Mouse (Mus musculus): ENCODE data around the gene Specc1l. TPM values are rescaled to one million over a fixed set of nuclear protein-coding genes. Genes with fewer than 3 reads are reported as not detected.
"Not testable (repeated sequence)": the region's sequence is repeated elsewhere in the genome, so short reads cannot be mapped to it uniquely, and the experiment has no call there.

Gene Specc1l
- polyA plus RNA-seq, 1 experiment from 2014 or later = 32.7 TPM

DNA sequence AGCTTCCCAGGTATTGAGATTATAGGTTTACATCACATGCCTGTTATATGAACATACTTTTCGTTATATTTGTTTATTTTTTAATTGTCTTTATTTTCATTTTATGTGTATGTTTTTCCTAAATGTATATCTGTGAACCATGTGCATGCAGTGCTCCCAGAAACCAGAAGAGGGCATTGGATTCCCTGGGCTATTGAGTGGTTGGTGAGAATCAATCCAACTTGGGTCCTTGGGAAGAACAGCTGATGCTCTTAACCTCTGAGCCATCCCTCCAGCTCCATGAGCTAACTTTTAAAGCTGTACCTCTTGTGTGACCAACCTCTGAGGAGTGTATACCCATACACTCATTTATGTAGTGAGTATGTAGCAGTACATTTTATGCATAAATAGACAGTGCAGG lies 65.6 kb downstream of the Specc1l start:
- no peaks in the 10 kb centered on the region for H3K4me1 ChIP-seq (ENCODE audit: control insufficient read depth, insufficient read depth, low read length)
- 80% methylated on average over 1 of the region's 1 CpGs for WGBS

DNA sequence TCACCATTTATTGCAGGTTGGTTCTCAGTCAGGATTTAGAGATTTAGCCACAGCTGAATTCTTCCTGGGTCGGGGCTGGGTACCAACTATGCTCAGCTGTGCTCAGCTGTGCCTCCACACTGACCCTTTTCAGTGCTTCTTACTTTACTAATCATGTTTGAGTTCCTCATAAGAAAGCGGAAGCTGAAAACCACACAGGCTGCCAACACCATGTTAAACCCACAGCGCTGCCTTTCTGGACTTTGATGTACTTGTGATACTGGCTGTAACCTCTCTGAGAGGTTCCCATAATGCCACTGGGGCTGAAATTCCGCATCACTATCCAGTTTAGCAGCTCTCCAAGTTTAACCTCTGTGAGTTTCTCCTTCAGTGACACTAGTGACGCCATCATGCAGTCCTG lies 70.8 kb downstream of the Specc1l start:
- Histone ChIP-seq H3K4me2 (replicated peaks; ENCODE audit: low read depth, low read length) (no peak overlapping the region), H3K27ac (ENCODE audit: low read length) (no peak overlapping the region), H3K4me1 (ENCODE audit: control insufficient read depth, insufficient read depth, low read length) (no peaks in the 10 kb centered on the region), H3K9me3 (ENCODE audit: control insufficient read depth, low read depth, low read length) (no peaks in the 10 kb centered on the region), H3K4me3 (ENCODE audit: low read depth, low read length) (no peak overlapping the region), H3K27me3 (ENCODE audit: control insufficient read depth, insufficient read depth, low read length) (no peaks in the 10 kb centered on the region), H3K9ac (replicated peaks; ENCODE audit: low read depth, low read length) (no peak overlapping the region), H3K36me3 (ENCODE audit: control insufficient read depth, insufficient read depth, low read length) (peaks cover 18% of the 10 kb centered on the region; the same call in 1 of the 2 replicates)
- ATAC-seq (ENCODE audit: insufficient number of reproducible peaks, insufficient read depth, low FRiP score, low read depth) = no peak
- WGBS = 90% methylated on average over 5 of the region's 5 CpGs

More for the DNA sequence above, 65.6 kb downstream of the Specc1l start:
- Histone ChIP-seq H3K4me3 (ENCODE audit: low read depth, low read length) (no peak overlapping the region), H3K9ac (replicated peaks; ENCODE audit: low read depth, low read length) (no peak overlapping the region), H3K36me3 (ENCODE audit: control insufficient read depth, insufficient read depth, low read length) (peaks cover 32% of the 10 kb centered on the region), H3K9me3 (ENCODE audit: control insufficient read depth, low read depth, low read length) (no peaks in the 10 kb centered on the region), H3K27me3 (ENCODE audit: control insufficient read depth, insufficient read depth, low read length) (no peaks in the 10 kb centered on the region), H3K27ac (ENCODE audit: low read length) (no peak overlapping the region), H3K4me2 (replicated peaks; ENCODE audit: low read depth, low read length) (no peak overlapping the region)
- no peak for ATAC-seq (ENCODE audit: insufficient number of reproducible peaks, insufficient read depth, low FRiP score, low read depth)

GRCm38 (mm10) chr10:75283821-75284220 lies 71.9 kb downstream of the Specc1l start:
- Histone ChIP-seq H3K36me3 (ENCODE audit: control insufficient read depth, insufficient read depth, low read length) (peaks cover 16% of the 10 kb centered on the region; the same call in 1 of the 2 replicates), H3K4me3 (ENCODE audit: low read depth, low read length) (no peak overlapping the region), H3K9ac (replicated peaks; ENCODE audit: low read depth, low read length) (no peak overlapping the region), H3K4me1 (ENCODE audit: control insufficient read depth, insufficient read depth, low read length) (no peaks in the 10 kb centered on the region), H3K27ac (ENCODE audit: low read length) (no peak overlapping the region), H3K4me2 (replicated peaks; ENCODE audit: low read depth, low read length) (no peak overlapping the region), H3K9me3 (ENCODE audit: control insufficient read depth, low read depth, low read length) (no peaks in the 10 kb centered on the region), H3K27me3 (ENCODE audit: control insufficient read depth, insufficient read depth, low read length) (no peaks in the 10 kb centered on the region)
- no peak for ATAC-seq (ENCODE audit: insufficient number of reproducible peaks, insufficient read depth, low FRiP score, low read depth)
- WGBS = 95% methylated on average over 3 of the region's 3 CpGs

GRCm38 (mm10) chr10:75288579-75288978 lies 76.7 kb downstream of the Specc1l start:
- H3K9me3 ChIP-seq (ENCODE audit: control insufficient read depth, low read depth, low read length) = no peaks in the 10 kb centered on the region
- H3K27me3 ChIP-seq (ENCODE audit: control insufficient read depth, insufficient read depth, low read length) = no peaks in the 10 kb centered on the region
- no peaks in the 10 kb centered on the region for H3K4me1 ChIP-seq (ENCODE audit: control insufficient read depth, insufficient read depth, low read length)
- no peak overlapping the region for H3K4me3 ChIP-seq (ENCODE audit: low read depth, low read length)
- no peak overlapping the region for H3K4me2 ChIP-seq (replicated peaks; ENCODE audit: low read depth, low read length)
- ATAC-seq (ENCODE audit: insufficient number of reproducible peaks, insufficient read depth, low FRiP score, low read depth) = no peak
- 72% methylated on average over 7 of the region's 7 CpGs for WGBS
- H3K27ac ChIP-seq (ENCODE audit: low read length) = no peak overlapping the region
- H3K9ac ChIP-seq (replicated peaks; ENCODE audit: low read depth, low read length) = no peak overlapping the region
- H3K36me3 ChIP-seq (ENCODE audit: control insufficient read depth, insufficient read depth, low read length) = peaks cover 9% of the 10 kb centered on the region; the same call in 1 of the 2 replicates

DNA sequence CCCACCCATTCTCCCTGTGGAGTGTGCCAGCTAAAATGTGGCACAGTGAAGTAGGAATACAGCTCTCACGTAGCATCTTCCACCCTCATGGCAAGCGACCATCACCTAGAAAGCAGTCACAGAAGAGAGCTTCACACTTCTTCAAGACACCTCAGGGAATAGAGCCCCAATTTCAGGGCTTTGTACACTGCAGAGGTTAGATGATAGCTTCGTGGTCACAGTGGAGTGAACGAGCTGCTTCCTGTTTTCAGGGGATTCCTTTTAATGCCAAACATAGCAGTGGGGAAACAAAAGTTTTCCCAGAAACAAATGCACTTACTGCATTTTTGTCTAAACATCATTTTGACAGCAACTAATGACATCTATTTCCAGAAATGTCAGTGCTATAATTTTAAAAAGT lies 77.5 kb downstream of the Specc1l start:
- H3K36me3 ChIP-seq (ENCODE audit: control insufficient read depth, insufficient read depth, low read length) = peaks cover 10% of the 10 kb centered on the region; the same call in 1 of the 2 replicates
- no peaks in the 10 kb centered on the region for H3K27me3 ChIP-seq (ENCODE audit: control insufficient read depth, insufficient read depth, low read length)
- H3K9ac ChIP-seq (replicated peaks; ENCODE audit: low read depth, low read length) = no peak overlapping the region
- no peak overlapping the region for H3K4me3 ChIP-seq (ENCODE audit: low read depth, low read length)
- H3K9me3 ChIP-seq (ENCODE audit: control insufficient read depth, low read depth, low read length) = no peaks in the 10 kb centered on the region
- 75% methylated on average over 4 of the region's 4 CpGs for WGBS
- H3K4me2 ChIP-seq (replicated peaks; ENCODE audit: low read depth, low read length) = no peak overlapping the region
- H3K27ac ChIP-seq (ENCODE audit: low read length) = no peak overlapping the region
- ATAC-seq (ENCODE audit: insufficient number of reproducible peaks, insufficient read depth, low FRiP score, low read depth) = no peak
- H3K4me1 ChIP-seq (ENCODE audit: control insufficient read depth, insufficient read depth, low read length) = no peaks in the 10 kb centered on the region

DNA sequence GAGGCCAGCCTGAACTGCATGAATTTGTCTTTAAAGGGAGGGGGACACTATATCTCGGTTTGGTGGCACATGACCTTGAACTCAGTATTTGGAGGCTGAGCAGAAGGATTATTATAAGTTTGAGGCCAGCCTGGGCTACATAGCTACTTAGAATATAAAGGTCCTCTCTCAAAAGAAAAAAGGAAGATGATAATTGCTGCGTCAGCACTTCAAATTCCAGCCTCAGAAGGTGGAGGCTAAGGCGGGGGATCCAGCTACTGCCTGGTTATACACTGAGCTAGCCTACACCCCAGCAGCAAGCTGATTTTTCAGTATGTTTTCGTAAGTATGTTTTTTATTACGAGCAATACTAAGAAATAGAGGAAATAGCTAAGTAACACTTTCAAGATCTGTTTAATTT lies 78.8 kb downstream of the Specc1l start:
- Histone ChIP-seq H3K4me2 (replicated peaks; ENCODE audit: low read depth, low read length) (no peak overlapping the region), H3K9ac (replicated peaks; ENCODE audit: low read depth, low read length) (no peak overlapping the region), H3K9me3 (ENCODE audit: control insufficient read depth, low read depth, low read length) (no peaks in the 10 kb centered on the region), H3K27me3 (ENCODE audit: control insufficient read depth, insufficient read depth, low read length) (no peaks in the 10 kb centered on the region), H3K27ac (ENCODE audit: low read length) (no peak overlapping the region), H3K4me3 (ENCODE audit: low read depth, low read length) (no peak overlapping the region), H3K36me3 (ENCODE audit: control insufficient read depth, insufficient read depth, low read length) (peaks cover 10% of the 10 kb centered on the region; the same call in 1 of the 2 replicates), H3K4me1 (ENCODE audit: control insufficient read depth, insufficient read depth, low read length) (no peaks in the 10 kb centered on the region)
- no peak for ATAC-seq (ENCODE audit: insufficient number of reproducible peaks, insufficient read depth, low FRiP score, low read depth)
- WGBS = 89% methylated on average over 5 of the region's 5 CpGs

GRCm38 (mm10) chr10:75291338-75291737 lies 79.5 kb downstream of the Specc1l start:
- Histone ChIP-seq H3K36me3 (ENCODE audit: control insufficient read depth, insufficient read depth, low read length) (peaks cover 10% of the 10 kb centered on the region; the same call in 1 of the 2 replicates), H3K4me3 (ENCODE audit: low read depth, low read length) (no peak overlapping the region), H3K4me2 (replicated peaks; ENCODE audit: low read depth, low read length) (no peak overlapping the region), H3K4me1 (ENCODE audit: control insufficient read depth, insufficient read depth, low read length) (no peaks in the 10 kb centered on the region), H3K27me3 (ENCODE audit: control insufficient read depth, insufficient read depth, low read length) (no peaks in the 10 kb centered on the region), H3K9me3 (ENCODE audit: control insufficient read depth, low read depth, low read length) (no peaks in the 10 kb centered on the region), H3K27ac (ENCODE audit: low read length) (no peak overlapping the region), H3K9ac (replicated peaks; ENCODE audit: low read depth, low read length) (no peak overlapping the region)
- no peak for ATAC-seq (ENCODE audit: insufficient number of reproducible peaks, insufficient read depth, low FRiP score, low read depth)
- 63% methylated on average over 1 of the region's 1 CpGs for WGBS

- H3K4me1 ChIP-seq (ENCODE audit: control insufficient read depth, insufficient read depth, low read length); H3K27me3 ChIP-seq (ENCODE audit: control insufficient read depth, insufficient read depth, low read length); H3K27ac ChIP-seq (ENCODE audit: low read length); H3K4me2 ChIP-seq (replicated peaks; ENCODE audit: low read depth, low read length); H3K9me3 ChIP-seq (ENCODE audit: control insufficient read depth, low read depth, low read length); H3K4me3 ChIP-seq (ENCODE audit: low read depth, low read length); ATAC-seq (ENCODE audit: insufficient number of reproducible peaks, insufficient read depth, low FRiP score, low read depth); H3K9ac ChIP-seq (replicated peaks; ENCODE audit: low read depth, low read length): not testable (repeated sequence)
- peaks cover 10% of the 10 kb centered on the region; the same call in 1 of the 2 replicates for H3K36me3 ChIP-seq (ENCODE audit: control insufficient read depth, insufficient read depth, low read length)
- WGBS = 89% methylated on average over 8 of the region's 8 CpGs
These were observed 80.3 kb downstream of the Specc1l start for GRCm38 (mm10) chr10:75292206-75292605.

DNA sequence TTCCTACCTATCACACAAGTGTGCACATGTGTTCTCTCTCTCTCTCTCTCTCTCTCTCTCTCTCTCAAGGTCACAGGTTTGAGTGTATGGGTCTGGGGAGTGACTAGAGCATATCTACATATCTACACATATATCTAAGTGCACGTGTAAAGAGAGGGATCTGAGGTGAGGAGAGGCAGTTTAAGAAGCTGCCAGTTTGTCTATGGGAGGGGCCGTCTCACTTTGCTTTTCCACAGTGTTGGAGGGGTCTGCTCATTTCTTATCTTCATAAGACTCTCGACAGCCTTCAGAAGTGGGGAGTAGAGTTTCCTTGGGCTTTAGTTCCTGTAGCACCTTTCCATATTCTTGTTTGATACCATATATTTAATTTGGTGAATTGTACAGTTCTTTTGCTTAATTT lies 81.4 kb downstream of the Specc1l start:
- no peak for ATAC-seq (ENCODE audit: insufficient number of reproducible peaks, insufficient read depth, low FRiP score, low read depth)

More for the DNA sequence above, 81.4 kb downstream of the Specc1l start:
- Histone ChIP-seq H3K27ac (ENCODE audit: low read length) (no peak overlapping the region), H3K4me3 (ENCODE audit: low read depth, low read length) (no peak overlapping the region), H3K4me1 (ENCODE audit: control insufficient read depth, insufficient read depth, low read length) (no peaks in the 10 kb centered on the region), H3K27me3 (ENCODE audit: control insufficient read depth, insufficient read depth, low read length) (no peaks in the 10 kb centered on the region), H3K36me3 (ENCODE audit: control insufficient read depth, insufficient read depth, low read length) (peaks cover 10% of the 10 kb centered on the region; the same call in 1 of the 2 replicates), H3K9ac (replicated peaks; ENCODE audit: low read depth, low read length) (no peak overlapping the region), H3K4me2 (replicated peaks; ENCODE audit: low read depth, low read length) (no peak overlapping the region), H3K9me3 (ENCODE audit: control insufficient read depth, low read depth, low read length) (no peaks in the 10 kb centered on the region)
- WGBS = 76% methylated on average over 3 of the region's 3 CpGs

Measured in stomach, embryonic 14.5 days (tissue).